Mouse (Mus musculus) brain, embryonic 14.5 days (tissue): ENCODE measurements around the gene Tpcn1.

Experiments
- CTCF ChIP-seq: fragments of 200-500 bp; IDR thresholded peaks from 2 replicates; pipeline ENCODE4 v1.5.1; 2012; ENCODE audit warnings: inconsistent platforms, mild to moderate bottlenecking, moderate library complexity, borderline replicate concordance; ENCODE audit not compliant: insufficient read depth, insufficient read length; ENCODE audit errors: extremely low read depth
- POLR2A ChIP-seq: fragments of 200-500 bp; IDR thresholded peaks from 2 replicates; pipeline ENCODE4 v1.6.1; 2012; ENCODE audit warnings: mild to moderate bottlenecking, inconsistent platforms, borderline replicate concordance; ENCODE audit not compliant: poor library complexity, insufficient read depth, insufficient read length, severe bottlenecking; ENCODE audit errors: extremely low read depth

GRCm38 (mm10) chr5:120579211-120579897 is 9.1 kb downstream of the Tpcn1 start:
- TF ChIP-seq POLR2A (no peak), CTCF (no peak)
